Mouse (Mus musculus): Measurements from ENCODE around the gene Celsr2. TPM values are rescaled to one million over a fixed set of nuclear protein-coding genes. Genes with fewer than 3 reads are reported as not detected.

Gene Celsr2
- total and polyA plus RNA-seq, 2 experiments from 2014 or later, result 24.4 to 83.4 TPM

GRCm38 (mm10) chr3:108364270-108364995 lies 50.9 kb downstream of the Celsr2 start, which contains the start of gene Mybphl:
Mybphl (plus strand) TSS chr3:108364911.
- TF ChIP-seq CTCF (IDR thresholded peaks at IDR 0.05), result no peak
- no peak for ATAC-seq (ENCODE audit: low FRiP score)
- WGBS, result 82% methylated on average over 9 of the region's 9 CpGs

GRCm38 (mm10) chr3:108363626-108364025 lies 51.7 kb downstream of the Celsr2 start:
- WGBS, result 66% methylated on average over 3 of the region's 3 CpGs
- Histone ChIP-seq H3K27me3 (ENCODE audit: insufficient read depth, low read length) (no peaks in the 10 kb centered on the region), H3K4me3 (ENCODE audit: low read depth, low read length) (no peak overlapping the region), H3K4me1 (ENCODE audit: insufficient read depth, low read length) (0 out of 2 replicates have a peak, but pooled peaks cover 2% of the 10 kb centered on the region), H3K4me2 (ENCODE audit: low read depth, low read length, poor library complexity, severe bottlenecking) (no peak overlapping the region), H3K9me3 (ENCODE audit: low read length) (no peaks in the 10 kb centered on the region), H3K9ac (replicated peaks; ENCODE audit: low read length, poor library complexity, severe bottlenecking) (no peak overlapping the region), H3K36me3 (ENCODE audit: insufficient read depth, low read length) (peaks cover 7% of the 10 kb centered on the region; the same call in 1 of the 2 replicates), H3K27ac (ENCODE audit: low read depth, low read length) (peak overlapping the region; percentile 44)
- DNase-seq (ENCODE audit: low spot score) (no peak), ATAC-seq (ENCODE audit: low FRiP score) (no peak)
- no peak for TF ChIP-seq CTCF (IDR thresholded peaks at IDR 0.05)

More at GRCm38 (mm10) chr3:108364270-108364995, 50.9 kb downstream of the Celsr2 start, which contains the start of gene Mybphl:
- H3K27ac ChIP-seq (ENCODE audit: low read depth, low read length), result peak within 1 kb of the TSS; percentile 44
- H3K9me3 ChIP-seq (ENCODE audit: low read length), result no peaks in the 10 kb centered on the region
- 0 out of 2 replicates have a peak, but pooled peaks cover 2% of the 10 kb centered on the region for H3K4me1 ChIP-seq (ENCODE audit: insufficient read depth, low read length)
- H3K36me3 ChIP-seq (ENCODE audit: insufficient read depth, low read length), result peaks cover under 1% of the 10 kb centered on the region; the same call in 1 of the 2 replicates
- H3K4me2 ChIP-seq (ENCODE audit: low read depth, low read length, poor library complexity, severe bottlenecking), result no peak within 1 kb of the TSS
- no peak within 1 kb of the TSS for H3K4me3 ChIP-seq (ENCODE audit: low read depth, low read length)
- no peaks in the 10 kb centered on the region for H3K27me3 ChIP-seq (ENCODE audit: insufficient read depth, low read length)
- no peak for DNase-seq (ENCODE audit: low spot score)
- no peak within 1 kb of the TSS for H3K9ac ChIP-seq (replicated peaks; ENCODE audit: low read length, poor library complexity, severe bottlenecking)

DNA sequence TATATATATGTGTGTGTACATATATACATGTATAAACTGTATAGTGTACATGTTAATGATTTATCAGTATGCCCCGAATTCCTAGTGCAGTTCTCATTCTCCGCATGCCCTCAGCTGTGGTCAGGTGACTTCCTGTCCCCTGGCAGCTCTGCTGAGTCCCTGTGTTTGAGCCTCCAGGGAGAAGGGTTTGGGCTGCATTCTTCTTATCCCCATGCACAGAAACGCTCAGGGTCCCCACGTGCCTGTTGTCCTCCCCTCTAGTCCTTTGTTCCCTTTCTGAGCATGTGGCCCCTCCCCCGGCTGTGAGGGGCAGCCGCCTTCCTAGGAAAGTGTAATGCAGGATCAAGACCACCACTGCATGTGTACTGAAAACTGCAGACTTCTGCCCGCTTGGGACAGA lies 54.5 kb downstream of the Celsr2 start:
- ATAC-seq (ENCODE audit: low FRiP score) (no peak), DNase-seq (ENCODE audit: low spot score) (no peak)
- H3K9ac ChIP-seq (replicated peaks; ENCODE audit: low read length, poor library complexity, severe bottlenecking), result no peak overlapping the region

DNA sequence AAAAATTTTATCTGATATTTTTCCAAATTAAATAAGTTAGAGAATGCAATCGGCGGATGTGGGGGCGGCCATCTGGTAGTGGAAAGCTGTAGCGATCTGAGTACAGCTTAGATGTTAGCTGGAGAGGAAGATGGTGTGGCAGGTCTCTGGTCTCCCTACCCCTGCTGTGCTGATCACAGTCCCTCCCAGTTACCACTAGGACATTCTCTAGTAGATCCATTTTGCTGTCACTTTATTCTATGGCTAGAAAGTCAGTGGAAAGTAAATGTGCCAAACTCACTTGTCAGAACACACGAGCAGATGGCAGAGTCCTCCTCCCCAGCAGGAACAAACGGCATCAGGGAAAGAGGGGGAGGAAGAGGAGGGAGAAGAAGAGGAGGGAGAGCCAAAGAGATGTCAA lies 56.9 kb downstream of the Celsr2 start:
- Histone ChIP-seq H3K4me3 (ENCODE audit: low read depth, low read length) (no peak overlapping the region), H3K27me3 (ENCODE audit: insufficient read depth, low read length) (no peaks in the 10 kb centered on the region), H3K9me3 (ENCODE audit: low read length) (no peaks in the 10 kb centered on the region), H3K9ac (replicated peaks; ENCODE audit: low read length, poor library complexity, severe bottlenecking) (no peak overlapping the region), H3K4me1 (ENCODE audit: insufficient read depth, low read length) (0 out of 2 replicates have a peak, but pooled peaks cover 2% of the 10 kb centered on the region), H3K27ac (ENCODE audit: low read depth, low read length) (no peak overlapping the region), H3K4me2 (ENCODE audit: low read depth, low read length, poor library complexity, severe bottlenecking) (no peak overlapping the region), H3K36me3 (ENCODE audit: insufficient read depth, low read length) (peaks cover 50% of the 10 kb centered on the region)
- no peak for DNase-seq (ENCODE audit: low spot score)
- no peak for TF ChIP-seq CTCF (IDR thresholded peaks at IDR 0.05)
- ATAC-seq (ENCODE audit: low FRiP score), result no peak
- 80% methylated on average over 6 of the region's 6 CpGs for WGBS

More for the DNA sequence above, 54.5 kb downstream of the Celsr2 start:
- no peak for TF ChIP-seq CTCF (IDR thresholded peaks at IDR 0.05)
- Histone ChIP-seq H3K27me3 (ENCODE audit: insufficient read depth, low read length) (no peaks in the 10 kb centered on the region), H3K4me1 (ENCODE audit: insufficient read depth, low read length) (0 out of 2 replicates have a peak, but pooled peaks cover 2% of the 10 kb centered on the region), H3K9me3 (ENCODE audit: low read length) (no peaks in the 10 kb centered on the region), H3K4me3 (ENCODE audit: low read depth, low read length) (no peak overlapping the region), H3K36me3 (ENCODE audit: insufficient read depth, low read length) (peaks cover 27% of the 10 kb centered on the region), H3K4me2 (ENCODE audit: low read depth, low read length, poor library complexity, severe bottlenecking) (no peak overlapping the region), H3K27ac (ENCODE audit: low read depth, low read length) (no peak overlapping the region)
- 6% methylated on average over 7 of the region's 7 CpGs for WGBS

GRCm38 (mm10) chr3:108357051-108357450 lies 58.3 kb downstream of the Celsr2 start:
- H3K27ac ChIP-seq (ENCODE audit: low read depth, low read length), result no peak overlapping the region
- H3K4me1 ChIP-seq (ENCODE audit: insufficient read depth, low read length), result 0 out of 2 replicates have a peak, but pooled peaks cover 2% of the 10 kb centered on the region
- WGBS, result 93% methylated on average over 10 of the region's 10 CpGs
- no peaks in the 10 kb centered on the region for H3K27me3 ChIP-seq (ENCODE audit: insufficient read depth, low read length)
- no peak overlapping the region for H3K4me2 ChIP-seq (ENCODE audit: low read depth, low read length, poor library complexity, severe bottlenecking)
- no peak for TF ChIP-seq CTCF (IDR thresholded peaks at IDR 0.05)
- H3K4me3 ChIP-seq (ENCODE audit: low read depth, low read length), result no peak overlapping the region
- ATAC-seq (ENCODE audit: low FRiP score) (no peak), DNase-seq (ENCODE audit: low spot score) (no peak)
- peaks cover 59% of the 10 kb centered on the region for H3K36me3 ChIP-seq (ENCODE audit: insufficient read depth, low read length)
- no peak overlapping the region for H3K9ac ChIP-seq (replicated peaks; ENCODE audit: low read length, poor library complexity, severe bottlenecking)
- H3K9me3 ChIP-seq (ENCODE audit: low read length), result no peaks in the 10 kb centered on the region

DNA sequence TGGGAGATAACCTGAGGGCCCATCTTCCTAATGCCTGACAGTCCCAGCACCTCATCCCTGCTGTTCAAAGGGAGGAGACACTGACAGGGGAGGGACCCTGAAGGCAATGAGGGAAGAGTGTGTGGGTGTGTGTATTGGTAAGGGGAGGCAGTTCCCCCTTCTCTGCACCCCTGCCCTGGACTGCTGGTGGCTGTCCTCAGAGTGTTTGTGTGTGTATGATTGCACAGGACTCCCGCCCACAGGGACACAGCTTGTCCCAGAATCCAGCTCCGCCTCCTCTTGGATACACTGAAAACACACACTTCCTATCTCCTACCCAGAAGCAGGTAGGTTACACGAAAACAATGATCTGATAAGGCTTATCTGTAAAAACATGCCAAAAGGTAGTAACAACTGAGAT lies 60.1 kb downstream of the Celsr2 start:
- H3K27me3 ChIP-seq (ENCODE audit: insufficient read depth, low read length), result no peaks in the 10 kb centered on the region
- no peaks in the 10 kb centered on the region for H3K4me1 ChIP-seq (ENCODE audit: insufficient read depth, low read length)
- H3K4me2 ChIP-seq (ENCODE audit: low read depth, low read length, poor library complexity, severe bottlenecking), result no peak overlapping the region
- H3K4me3 ChIP-seq (ENCODE audit: low read depth, low read length), result no peak overlapping the region
- H3K9me3 ChIP-seq (ENCODE audit: low read length), result no peaks in the 10 kb centered on the region
- H3K27ac ChIP-seq (ENCODE audit: low read depth, low read length), result no peak overlapping the region
- TF ChIP-seq CTCF (IDR thresholded peaks at IDR 0.05), result no peak
- DNase-seq (ENCODE audit: low spot score), result no peak
- no peak for ATAC-seq (ENCODE audit: low FRiP score)
- H3K9ac ChIP-seq (replicated peaks; ENCODE audit: low read length, poor library complexity, severe bottlenecking), result no peak overlapping the region
- 84% methylated on average over 3 of the region's 3 CpGs for whole genome bisulfite sequencing
- peaks cover 74% of the 10 kb centered on the region for H3K36me3 ChIP-seq (ENCODE audit: insufficient read depth, low read length)
